Mouse (Mus musculus) right cerebral cortex, postnatal 4 days (tissue): ENCODE data around the gene Cbfa2t3.
A peak's percentile ranks its signal among the peaks of the same experiment; 100 is the strongest.

Source experiments
- DNase-seq: peaks from one replicate; pipeline ENCODE4 v3.0.0-alpha.2; 2022

The Cbfa2t3 gene

GRCm38 (mm10) chr8:122717869-122718509, 19.1 kb upstream of the Cbfa2t3 start:
- DNase-seq: no peak

GRCm38 (mm10) chr8:122716566-122716965, 17.7 kb upstream of the Cbfa2t3 start:
- DNase-seq: no peak

GRCm38 (mm10) chr8:122713157-122713518, 14.2 kb upstream of the Cbfa2t3 start:
- DNase-seq: no peak

GRCm38 (mm10) chr8:122712411-122713156, 13.7 kb upstream of the Cbfa2t3 start:
- DNase-seq: no peak

GRCm38 (mm10) chr8:122711891-122712365, 13.0 kb upstream of the Cbfa2t3 start:
- no peak for DNase-seq

GRCm38 (mm10) chr8:122711480-122711879, 12.6 kb upstream of the Cbfa2t3 start:
- no peak for DNase-seq

GRCm38 (mm10) chr8:122709340-122710111, 10.6 kb upstream of the Cbfa2t3 start:
- DNase-seq: peak; percentile 43

- DNase-seq: no peak
Observed at GRCm38 (mm10) chr8:122707184-122707583, 8.3 kb upstream of the Cbfa2t3 start.

- no peak for DNase-seq
Observed at GRCm38 (mm10) chr8:122705901-122706561, 7.1 kb upstream of the Cbfa2t3 start.

GRCm38 (mm10) chr8:122704612-122705011, 5.7 kb upstream of the Cbfa2t3 start:
- no peak for DNase-seq

GRCm38 (mm10) chr8:122702957-122703356, 4.0 kb upstream of the Cbfa2t3 start:
- DNase-seq: no peak

- no peak for DNase-seq
Observed at GRCm38 (mm10) chr8:122702301-122702941, 3.5 kb upstream of the Cbfa2t3 start.

GRCm38 (mm10) chr8:122701441-122702185, 2.7 kb upstream of the Cbfa2t3 start:
- no peak for DNase-seq

- no peak for DNase-seq
Observed at GRCm38 (mm10) chr8:122700628-122701027, 1.7 kb upstream of the Cbfa2t3 start.

GRCm38 (mm10) chr8:122698254-122698768, 598 bp downstream of the Cbfa2t3 start:
- no peak for DNase-seq

- DNase-seq: no peak
Observed at GRCm38 (mm10) chr8:122697586-122697985, 1.3 kb downstream of the Cbfa2t3 start.

GRCm38 (mm10) chr8:122697181-122697581, 1.7 kb downstream of the Cbfa2t3 start:
- DNase-seq: peak; percentile 52

- DNase-seq: no peak
Observed at GRCm38 (mm10) chr8:122695438-122696042, 3.4 kb downstream of the Cbfa2t3 start.

GRCm38 (mm10) chr8:122692152-122692551, 6.8 kb downstream of the Cbfa2t3 start:
- DNase-seq: no peak

- no peak for DNase-seq
Observed at GRCm38 (mm10) chr8:122691018-122691417, 7.9 kb downstream of the Cbfa2t3 start.

- DNase-seq: no peak
Observed at GRCm38 (mm10) chr8:122689315-122689714, 9.6 kb downstream of the Cbfa2t3 start.
